Mouse (Mus musculus) limb, embryonic 11.5 days (tissue): ENCODE data around the gene Asb12. TPM values are rescaled to one million over a fixed set of nuclear protein-coding genes. Genes with fewer than 3 reads are reported as not detected.

Source experiments
- polyA plus RNA-seq: library from polyadenylated mRNA; unstranded; fragments of >200 nt; fragmentation: Nextera tagmentation; extraction: Ambion mirVana; gene quantifications from 2 replicates; pipeline ENCODE4 v1.2.1, GENCODE M21; 2014

Gene Asb12
- polyA plus RNA-seq, 1 experiment from 2014 or later: not detected

Other genes with a start within 250 kb of the Asb12 start
- gene Amer1, start 113.1 kb downstream of the Asb12 start, polyA plus RNA-seq: 9.3 and 10.0 TPM in 2 replicates
- gene Pfn5, start 117 bp upstream of the Asb12 start, polyA plus RNA-seq: not detected in 2 replicates
- 36.6 and 38.2 TPM in 2 replicates for gene Zc4h2, start 100.5 kb upstream of the Asb12 start, polyA plus RNA-seq
- 3.4 and 4.9 TPM in 2 replicates for gene Zc3h12b, start 153.7 kb upstream of the Asb12 start, polyA plus RNA-seq